Mouse (Mus musculus) CH12.LX (cell line): ENCODE measurements around the gene Cela1. TPM values are rescaled to one million over a fixed set of nuclear protein-coding genes. Genes with fewer than 3 reads are reported as not detected.

Experiments used
- DNase-seq: peaks from one replicate; pipeline ENCODE4 v3.0.0-alpha.2; 2013; ENCODE audit errors: extremely low read depth
- H3K27ac ChIP-seq: 2 replicates; pipeline ENCODE4 v1.5.1; 2012; ENCODE audit warnings: low read depth, mild to moderate bottlenecking, control low read depth, moderate library complexity; ENCODE audit not compliant: insufficient read depth
- H3K27me3 ChIP-seq: replicated peaks from 2 replicates; pipeline ENCODE3; 2012; ENCODE audit warnings: inconsistent platforms
- H3K36me3 ChIP-seq, 2 experiments: replicated peaks in 1 of 2; 2 replicates each; pipeline versions ENCODE3 to v1.6.1; 2012; ENCODE audit warnings: inconsistent platforms in 1 of 2, low read length in 1 of 2, mild to moderate bottlenecking in 1 of 2, mixed read lengths in 1 of 2, moderate library complexity in 1 of 2; ENCODE audit not compliant: control insufficient read depth in 1 of 2, insufficient read depth in 1 of 2
- H3K4me1 ChIP-seq, 2 experiments: 2 replicates each; pipeline ENCODE4 v1.6.1; 2012; ENCODE audit warnings: inconsistent platforms in 1 of 2, moderate library complexity in 1 of 2; ENCODE audit not compliant: insufficient read depth in 2 of 2, control insufficient read depth in 1 of 2
- H3K4me2 ChIP-seq: 2 replicates; pipeline ENCODE4 v1.6.1; 2012; ENCODE audit warnings: low read depth, mild to moderate bottlenecking, control low read depth; ENCODE audit not compliant: poor library complexity, insufficient read depth, severe bottlenecking
- H3K4me3 ChIP-seq, 3 experiments: fragments of 150-350 bp in 1 of 3; sonication (generic) in 1 of 3; replicated peaks in 1 of 3; 2 replicates each; pipeline versions ENCODE3 to v1.5.1; 2011 to 2012; ENCODE audit warnings: low read depth in 2 of 3, low read length in 2 of 3, mild to moderate bottlenecking in 2 of 3, moderate library complexity in 2 of 3, control low read depth in 1 of 3, improper control_type of control experiment in 1 of 3, inconsistent platforms in 1 of 3, mixed read lengths in 1 of 3; ENCODE audit not compliant: poor library complexity in 1 of 3
- H3K79me2 ChIP-seq: replicated peaks from 2 replicates; pipeline ENCODE4 v1.6.1; 2012; ENCODE audit warnings: mild to moderate bottlenecking, moderate library complexity; ENCODE audit not compliant: control insufficient read depth, poor library complexity, insufficient read depth, severe bottlenecking; ENCODE audit errors: extremely low read depth
- H3K9ac ChIP-seq: 2 replicates; pipeline ENCODE4 v1.6.1; 2012; ENCODE audit warnings: low read depth, mild to moderate bottlenecking, control low read depth, moderate library complexity; ENCODE audit not compliant: insufficient read depth
- H3K9me3 ChIP-seq: replicated peaks from 2 replicates; pipeline ENCODE3; 2012; ENCODE audit warnings: low read length, inconsistent platforms, mixed read lengths
- BHLHE40 ChIP-seq: IDR thresholded peaks from 2 replicates; pipeline ENCODE4 v1.6.1; 2011; ENCODE audit warnings: mild to moderate bottlenecking, low read depth, low read length, improper control_type of control experiment
- CHD1 ChIP-seq: IDR thresholded peaks from 2 replicates; pipeline ENCODE4 v1.6.1; 2012; ENCODE audit warnings: low read depth, low read length, improper control_type of control experiment, inconsistent platforms
- ELF1 ChIP-seq: IDR thresholded peaks from 2 replicates; pipeline ENCODE4 v1.6.1; 2014; ENCODE audit warnings: low read depth, mild to moderate bottlenecking, inconsistent platforms, low read length, improper control_type of control experiment
- EP300 ChIP-seq: IDR thresholded peaks from 2 replicates; pipeline ENCODE4 v1.6.1; 2011; ENCODE audit warnings: low read length, improper control_type of control experiment
- ETS1 ChIP-seq: conservative IDR thresholded peaks from 2 replicates; pipeline ENCODE4 v1.6.1; 2012; ENCODE audit warnings: low read depth, mild to moderate bottlenecking, inconsistent platforms, low read length, improper control_type of control experiment, moderate library complexity
- HCFC1 ChIP-seq: IDR thresholded peaks from 2 replicates; pipeline ENCODE4 v1.6.1; 2012; ENCODE audit warnings: low read depth, mild to moderate bottlenecking, inconsistent platforms, low read length, improper control_type of control experiment
- MAFK ChIP-seq: IDR thresholded peaks from 2 replicates; pipeline ENCODE4 v1.6.1; 2011; ENCODE audit warnings: low read length, improper control_type of control experiment; ENCODE audit not compliant: insufficient replicate concordance
- MXI1 ChIP-seq: IDR thresholded peaks from 2 replicates; pipeline ENCODE4 v1.6.1; 2011; ENCODE audit warnings: mild to moderate bottlenecking, low read depth, low read length, improper control_type of control experiment
- PAX5 ChIP-seq: IDR thresholded peaks from 2 replicates; pipeline ENCODE4 v1.6.1; 2012; ENCODE audit warnings: low read length, inconsistent platforms, mixed read lengths
- RAD21 ChIP-seq: IDR thresholded peaks from 2 replicates; pipeline ENCODE4 v1.6.1; 2011; ENCODE audit warnings: low read depth, mild to moderate bottlenecking, low read length, improper control_type of control experiment, moderate library complexity
- SMC3 ChIP-seq: IDR thresholded peaks from 2 replicates; pipeline ENCODE4 v1.6.1; 2011; ENCODE audit warnings: low read depth, low read length, improper control_type of control experiment
- TBP ChIP-seq: conservative IDR thresholded peaks from 2 replicates; pipeline ENCODE4 v1.6.1; 2011; ENCODE audit warnings: low read depth, low read length, improper control_type of control experiment
- TCF12 ChIP-seq: IDR thresholded peaks from 2 replicates; pipeline ENCODE4 v1.6.1; 2014; ENCODE audit warnings: low read depth, mild to moderate bottlenecking, inconsistent platforms, low read length, improper control_type of control experiment
- USF2 ChIP-seq: conservative IDR thresholded peaks from 2 replicates; pipeline ENCODE4 v1.6.1; 2011; ENCODE audit warnings: low read depth, low read length, improper control_type of control experiment
- ZC3H11A ChIP-seq: IDR thresholded peaks from 2 replicates; pipeline ENCODE4 v1.6.1; 2012; ENCODE audit warnings: low read depth, mild to moderate bottlenecking, inconsistent platforms, low read length, improper control_type of control experiment
- ZKSCAN1 ChIP-seq: IDR thresholded peaks from 2 replicates; pipeline ENCODE4 v1.6.1; 2012; ENCODE audit warnings: low read depth, inconsistent platforms, low read length, improper control_type of control experiment, borderline replicate concordance
- dilution Hi-C: fragments of 300-500 bp; cut with MboI; formaldehyde crosslinking; loops from 2 replicates; pipeline ENCODE4 v1.14.3; 2020; ENCODE audit warnings: low sequenced_read_pairs; ENCODE audit not compliant: extremely low pct_unique_long_range_greater_than_20kb, extremely low pct_ligation_motif_present
- in situ Hi-C: fragments of 300-500 bp; cut with MboI; formaldehyde crosslinking; loops from 3 replicates; pipeline ENCODE4 v1.14.3; 2019; ENCODE audit warnings: low sequenced_read_pairs, low pct_ligation_motif_present, low pct_unique_long_range_greater_than_20kb, mixed read lengths
- polyA plus RNA-seq: library from polyadenylated mRNA; unstranded; fragments of >175 nt; gene quantifications from 2 replicates; pipeline ENCODE4 v1.2.1, GENCODE M21; 2012; ENCODE audit warnings: low read depth; ENCODE audit not compliant: insufficient read length
- total RNA-seq, 2 experiments: library from RNA; depleted of rRNA; stranded (reverse); fragments of 300-350 nt in 1 of 2; fragments of >200 nt in 1 of 2; gene quantifications; 2 replicates each; pipeline ENCODE4 v1.2.3; 2012 to 2014

Gene Cela1
- total and polyA plus RNA-seq, 3 experiments, result 1.3 to 4.8 (median 3.3) TPM

DNA sequence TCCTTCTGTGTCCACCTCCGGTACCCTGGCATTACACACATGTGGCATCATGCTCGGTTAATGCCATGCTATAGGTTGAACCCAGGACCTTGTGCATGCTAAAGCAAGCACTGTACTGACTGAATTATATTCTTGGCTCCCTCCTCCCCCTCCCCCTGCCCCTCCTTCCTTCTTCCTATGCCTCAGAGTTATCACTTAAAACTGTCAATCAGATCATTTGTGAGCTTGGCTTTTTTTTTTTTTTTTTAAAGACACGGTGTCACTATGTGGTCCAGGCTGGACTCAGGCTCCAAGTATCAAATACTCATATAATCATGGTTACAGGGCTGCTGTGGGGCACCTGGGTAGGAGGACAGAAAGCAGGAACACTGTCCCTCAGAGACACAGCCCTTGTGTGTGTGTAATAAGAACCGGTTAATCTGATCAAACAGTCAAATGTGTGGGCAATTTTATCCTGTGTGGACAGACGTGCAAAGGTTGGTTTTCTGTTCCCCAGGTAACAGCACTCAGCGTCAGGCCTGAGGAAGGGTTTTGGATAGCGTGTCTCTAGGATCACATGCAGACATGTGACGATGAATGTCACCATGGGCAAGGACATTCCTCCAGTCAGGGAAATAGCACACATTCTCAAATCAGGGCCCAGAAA is 20.8 kb upstream of the Cela1 start:
- H3K27me3 ChIP-seq, result peaks cover 1% of the 10 kb centered on the region
- peaks cover 13 to 20% of the 10 kb centered on the region in 2 experiments for H3K4me1 ChIP-seq
- dilution Hi-C loops, result no loop called here
- DNase-seq, result no peak
- H3K79me2 ChIP-seq, result no peaks in the 10 kb centered on the region
- no peak overlapping the region for H3K4me3 ChIP-seq
- H3K36me3 ChIP-seq, result no peaks in the 10 kb centered on the region
- no peak overlapping the region for H3K9ac ChIP-seq
- H3K4me2 ChIP-seq, result no peak overlapping the region
- TF ChIP-seq MXI1, result no peak
- no peak for TF ChIP-seq CHD1
- no peak for TF ChIP-seq HCFC1
- no peak for TF ChIP-seq ZC3H11A
- TF ChIP-seq BHLHE40, result no peak
- TF ChIP-seq PAX5, result no peak
- no peak for TF ChIP-seq TCF12
- in situ Hi-C loops, result no loop called here
- peaks cover 6% of the 10 kb centered on the region for H3K9me3 ChIP-seq
- H3K27ac ChIP-seq, result no peak overlapping the region

DNA sequence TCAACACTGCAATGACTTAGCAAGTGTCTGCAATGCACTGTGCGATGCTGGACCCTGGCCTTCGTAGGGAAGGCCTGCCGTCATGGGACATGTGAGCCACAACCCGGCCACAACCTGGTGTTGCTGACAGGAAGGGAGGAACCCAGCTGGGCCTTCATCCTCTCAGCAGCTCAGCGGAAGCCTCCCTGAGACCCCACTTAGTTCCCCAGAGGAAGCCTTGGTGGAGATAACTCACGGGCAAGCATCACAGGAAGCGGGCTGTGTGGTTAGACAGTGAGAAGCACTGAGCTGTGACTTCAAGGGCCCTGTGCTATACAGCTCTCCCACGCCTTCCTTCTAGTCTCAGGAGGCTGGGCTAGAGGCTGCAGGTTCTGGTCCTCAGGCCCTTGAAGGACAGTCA is 18.5 kb upstream of the Cela1 start:
- peak; percentile 92 for DNase-seq
- Histone ChIP-seq H3K9me3 (no peaks in the 10 kb centered on the region), H3K4me1 (peaks cover 13 to 20% of the 10 kb centered on the region in 2 experiments), H3K9ac (no peak overlapping the region), H3K4me3 (no peak overlapping the region), H3K36me3 (peaks cover 0 to 3% of the 10 kb centered on the region in 2 experiments), H3K4me2 (no peak overlapping the region), H3K79me2 (no peaks in the 10 kb centered on the region), H3K27me3 (peaks cover 1% of the 10 kb centered on the region), H3K27ac (no peak overlapping the region)
- in situ Hi-C loops (no loop called here), dilution Hi-C loops (no loop called here)
- TF ChIP-seq ETS1, result peak; percentile 96
- peak; percentile 96 for TF ChIP-seq BHLHE40
- peak; percentile 51; the same call in 1 of the 2 replicates for TF ChIP-seq TBP
- TF ChIP-seq TCF12, result 0 out of 2 replicates have a peak, but pooled peaks have one; percentile 28
- TF ChIP-seq USF2, result no peak
- no peak for TF ChIP-seq RAD21
- TF ChIP-seq MAFK, result peak; percentile 65; the same call in 1 of the 2 replicates
- no peak for TF ChIP-seq ZKSCAN1
- no peak for TF ChIP-seq PAX5
- TF ChIP-seq EP300, result peak; percentile 61
- TF ChIP-seq ELF1, result peak; percentile 56; the same call in 1 of the 2 replicates
- TF ChIP-seq SMC3, result no peak
